Mouse (Mus musculus) CD8-positive naive resting alpha-beta T cell, adult 2 months (primary cell): ENCODE data around the gene Siva1.

ENCODE experiments used
- DNase-seq, 2 experiments: peaks; one replicate each; pipeline ENCODE4 v3.0.0; 2022; ENCODE audit warnings: low read depth in 2 of 2, low spot score in 2 of 2

Siva1 gene

GRCm38 (mm10) chr12:112677943-112678554 is 33.6 kb downstream of the Siva1 start:
- DNase-seq: no peak

- peak in 1 of 2 experiments; percentile 15 for DNase-seq
Observed at GRCm38 (mm10) chr12:112678555-112679026, 34.1 kb downstream of the Siva1 start, which contains the start of gene Zbtb42. Gene Zbtb42 (plus strand): TSS chr12:112678828.

GRCm38 (mm10) chr12:112679027-112679996 is 34.8 kb downstream of the Siva1 start:
- DNase-seq: peak; percentile 22 to 30

- no peak for DNase-seq
Observed at GRCm38 (mm10) chr12:112683351-112683750, 38.9 kb downstream of the Siva1 start.

GRCm38 (mm10) chr12:112688458-112688857 is 44.0 kb downstream of the Siva1 start:
- no peak for DNase-seq

- peak; percentile 81 to 86 for DNase-seq
Observed at GRCm38 (mm10) chr12:112693185-112694126, 49.0 kb downstream of the Siva1 start.

GRCm38 (mm10) chr12:112694127-112694475 is 49.6 kb downstream of the Siva1 start:
- DNase-seq: no peak

- DNase-seq: no peak
Observed at GRCm38 (mm10) chr12:112696806-112697425, 52.4 kb downstream of the Siva1 start.
